8 mouse cellular contexts compared by ENCODE assay signal in genomic region chr12:50648671-50649541, GRCm38 (mm10). TPM values are rescaled to one million over a fixed set of nuclear protein-coding genes. Genes with fewer than 3 reads are reported as not detected.
DNase-seq lines count a peak whose midpoint lies in the region; ATAC-seq and TF ChIP-seq lines count a peak whose summit lies in the region.

Gene Prkd1, minus strand, starts transcription at chr12:50649098.

- 0 out of 2 replicates have a peak, but pooled peaks have one; percentile 7 for TF ChIP-seq CTCF in layer of hippocampus, adult 2 months (conservative IDR thresholded peaks at IDR 0.05)
- no peak for TF ChIP-seq CTCF in liver, postnatal 0 days (IDR thresholded peaks at IDR 0.05; ENCODE audit: low read depth)

- H3K36me3 ChIP-seq in liver, postnatal 0 days (replicated peaks; ENCODE audit: insufficient read depth, low read length): no peaks in the 10 kb centered on the region

- peak; percentile 79 for DNase-seq in NIH3T3 (ENCODE audit: low read depth)
- DNase-seq in cerebellum, adult 9-11 months: peak; percentile 9
- peak; percentile 38 to 55 for DNase-seq in frontal cortex, postnatal 10 days (ENCODE audit: low spot score in 2 of 2)
- DNase-seq in heart, postnatal 36 days: peak; percentile 67 to 73
- peak; percentile 39 to 46 for DNase-seq in layer of hippocampus, adult 2 months (ENCODE audit: low spot score in 2 of 2)
- DNase-seq in liver, postnatal 0 days: peak; percentile 35
- DNase-seq in ovary, adult 18-20 months (ENCODE audit: low spot score): peak; percentile 79
- DNase-seq in spleen, adult 12 weeks (ENCODE audit: low spot score): no peak

- H3K4me3 ChIP-seq in layer of hippocampus, adult 2 months: peak within 1 kb of the TSS; percentile 82
- peak within 1 kb of the TSS; percentile 57 for H3K4me3 ChIP-seq in liver, postnatal 0 days (ENCODE audit: low read depth, low read length)

- intact Hi-C loops in heart, postnatal 36 days (cut with DNase I): loop anchor here (5.0 kb wide), 2 partner anchors 102 to 162 kb away; no protein-coding TSS in a partner anchor

- WGBS in liver, postnatal 0 days (ENCODE audit: insufficient replicate concordance): under 1% methylated on average over 61 of the region's 114 CpGs

- H3K9ac ChIP-seq in liver, postnatal 0 days (replicated peaks): peak within 1 kb of the TSS; percentile 27; the same call in 1 of the 2 replicates

- H3K4me1 ChIP-seq in liver, postnatal 0 days (ENCODE audit: insufficient read depth): no peaks in the 10 kb centered on the region

- TF ChIP-seq EP300 in liver, postnatal 0 days (IDR thresholded peaks at IDR 0.05; ENCODE audit: low read depth): no peak

- peak within 1 kb of the TSS; percentile 79 for H3K4me2 ChIP-seq in liver, postnatal 0 days (ENCODE audit: low read depth, low read length)

- no peaks in the 10 kb centered on the region for H3K9me3 ChIP-seq in liver, postnatal 0 days (ENCODE audit: low read length)

- peaks cover 24% of the 10 kb centered on the region for H3K27me3 ChIP-seq in liver, postnatal 0 days (ENCODE audit: insufficient read depth, low read length)

- H3K27ac ChIP-seq in layer of hippocampus, adult 2 months: peak within 1 kb of the TSS; percentile 90
- no peak within 1 kb of the TSS for H3K27ac ChIP-seq in liver, postnatal 0 days (ENCODE audit: low read depth)

- peak; percentile 66 for ATAC-seq in liver, postnatal 0 days

RNA-seq across cellular contexts. Expression of gene Prkd1, which starts in this region (rescaled TPM):
- total RNA-seq in heart, postnatal 36 days (2021): 1 to 10 TPM; 6.3 to 8.5 TPM
- 10 to 100 TPM; 14.5 to 15.4 TPM for total RNA-seq in layer of hippocampus, adult 2 months (2021)
- polyA plus RNA-seq in liver, postnatal 0 days (2015; fragmentation: Nextera tagmentation; extraction: Ambion mirVana): 0.09 and 0.17 TPM in 2 replicates

Comparison
In these comparisons a context has a peak if more than half of its experiments do, and no peak if none do; other contexts are left out.
1. Peak in DNase-seq, ATAC-seq, H3K4me3 ChIP-seq, H3K9ac ChIP-seq and H3K4me2 ChIP-seq in liver, postnatal 0 days; RNA of the gene not detected or under 1 TPM.